Mouse (Mus musculus) T-helper 2 cell (primary cell): ENCODE results near the gene Rpl38.

ENCODE experiments used
- in situ Hi-C: fragments of 300-600 bp; cut with MboI, MseI; formaldehyde crosslinking; loops from one replicate; pipeline ENCODE4 v1.15.1; 2025; ENCODE audit warnings: high pct_unique_total_duplicates

Gene Rpl38

DNA sequence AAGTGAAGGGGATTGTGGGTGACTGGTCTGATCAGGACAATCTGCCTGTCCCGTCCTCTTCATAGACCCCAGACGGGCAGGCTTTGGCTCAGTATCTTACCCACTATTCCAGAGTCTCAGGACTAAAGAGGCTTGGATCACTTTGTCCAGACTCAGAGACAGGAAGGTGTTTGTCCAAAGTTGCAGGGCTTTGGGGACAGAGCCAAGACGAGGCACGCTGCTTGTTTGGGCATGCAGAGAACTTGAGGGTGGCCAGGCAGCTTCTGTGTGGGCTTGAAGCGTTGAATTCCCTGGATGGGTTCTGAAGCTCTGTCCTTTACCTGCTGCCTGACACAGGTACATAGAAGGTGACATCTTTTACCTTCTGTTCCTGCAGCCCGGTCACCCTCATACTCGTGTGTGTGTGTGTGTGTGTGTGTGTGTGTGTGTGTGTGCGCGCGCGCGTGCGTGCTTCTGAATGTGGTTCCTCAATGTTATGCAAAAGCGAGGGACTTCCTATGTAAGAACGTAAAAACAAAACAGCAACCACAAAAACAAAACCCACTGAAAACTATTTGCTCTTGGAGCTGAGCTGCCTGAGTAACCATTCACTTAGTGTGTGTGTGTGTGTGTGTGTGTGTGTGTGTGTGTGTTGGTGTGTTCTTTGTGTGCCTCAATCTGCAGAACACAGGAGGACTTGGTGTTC lies 34.1 kb downstream of the Rpl38 start:
- in situ Hi-C loops, result no loop called here

DNA sequence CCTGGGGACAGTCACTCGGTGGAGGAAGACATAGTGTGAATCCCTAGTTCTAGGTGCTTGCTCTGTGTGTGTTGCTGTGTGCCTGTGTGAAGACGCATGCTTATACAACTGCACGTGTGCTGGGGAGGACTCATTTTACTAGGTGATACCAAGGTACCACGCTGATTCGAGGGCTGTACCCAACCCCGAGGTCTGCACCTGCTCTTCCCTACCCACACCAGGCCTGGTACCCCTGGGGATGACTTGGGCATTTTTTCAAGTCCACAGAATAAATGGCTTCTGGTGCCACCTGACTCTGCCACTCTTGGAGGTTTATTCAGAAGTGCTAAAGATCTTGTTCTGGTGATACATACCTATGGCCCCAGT lies 34.7 kb downstream of the Rpl38 start:
- in situ Hi-C loops, result no loop called here

DNA sequence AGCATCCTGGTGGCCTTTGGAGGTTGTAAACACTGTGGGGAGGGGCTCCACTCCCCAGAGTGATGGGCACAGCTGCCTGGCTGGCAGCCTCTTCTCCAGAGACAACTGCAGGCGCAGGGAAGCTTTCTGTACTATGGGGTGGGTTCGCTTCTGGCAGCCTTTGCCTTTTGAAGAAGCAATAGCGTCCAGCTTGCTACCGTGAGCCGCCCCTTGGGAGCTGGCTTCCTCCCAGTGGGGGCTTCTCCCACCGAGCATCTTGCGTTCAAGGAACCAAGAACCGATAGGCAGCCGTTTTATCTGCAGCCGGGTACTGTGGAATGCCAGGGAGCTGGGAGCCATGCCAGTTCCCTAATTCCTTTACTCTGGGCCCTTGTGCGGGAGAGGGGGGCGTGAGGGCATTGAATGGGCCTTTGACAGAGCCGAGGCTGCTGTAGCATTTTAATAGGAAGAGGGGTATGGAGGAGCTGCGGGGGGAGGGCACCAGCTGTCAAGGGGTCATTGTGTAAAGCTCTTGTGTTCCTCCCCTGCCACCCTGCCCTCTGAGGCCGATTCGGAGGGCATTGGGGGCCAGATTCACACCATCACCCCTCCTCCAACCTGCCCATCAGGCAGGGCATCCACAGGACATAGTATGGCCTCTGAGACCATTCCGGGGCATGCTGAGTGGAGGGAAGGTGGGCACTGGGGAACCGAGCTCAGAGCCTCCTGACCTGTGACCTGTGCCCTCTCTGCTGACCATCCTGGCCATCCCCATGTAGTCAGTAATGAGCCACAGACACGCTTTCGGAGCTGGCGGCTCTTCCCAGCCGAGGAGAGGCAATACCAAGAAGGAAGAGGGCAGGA lies 36.0 kb downstream of the Rpl38 start:
- in situ Hi-C loops, result no loop called here

DNA sequence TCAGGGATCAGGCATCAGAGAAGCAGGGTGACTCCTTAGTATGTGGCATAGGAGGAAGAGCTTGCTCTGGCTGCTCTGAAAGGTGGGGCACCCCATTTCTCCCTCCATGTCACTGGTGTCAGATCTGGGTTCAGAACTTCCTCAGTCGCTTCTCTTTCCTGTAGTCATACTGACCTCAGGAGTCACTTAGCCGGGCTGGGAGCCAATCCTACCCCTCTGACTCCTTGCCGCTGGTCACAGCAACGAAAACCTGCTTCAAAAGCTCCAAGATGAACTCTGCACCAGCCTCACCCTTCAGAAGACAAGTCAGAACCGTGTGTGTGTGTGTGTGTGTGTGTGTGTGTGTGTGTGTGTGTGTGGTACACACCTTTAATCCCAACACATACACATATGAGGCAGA lies 38.0 kb downstream of the Rpl38 start:
- in situ Hi-C loops, result no loop called here

DNA sequence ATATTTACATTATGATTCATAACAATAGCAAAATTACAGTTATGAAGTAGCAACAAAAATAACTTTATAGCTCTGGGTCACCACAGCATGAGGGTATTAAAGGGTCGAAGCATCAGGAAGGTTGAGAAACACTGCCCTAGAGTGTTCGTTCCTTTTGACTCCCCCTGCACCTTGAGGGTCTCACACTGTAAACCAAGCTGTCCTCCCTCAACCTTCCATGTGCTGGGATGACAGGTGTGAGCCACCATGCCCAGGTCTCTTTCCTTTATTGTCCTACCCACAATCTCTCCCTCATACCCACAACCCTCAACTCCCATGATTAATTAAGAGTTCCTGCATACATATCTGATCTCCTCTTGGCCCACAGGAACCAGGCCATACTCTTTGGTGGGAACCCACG lies 43.1 kb downstream of the Rpl38 start:
- in situ Hi-C loops, result no loop called here

DNA sequence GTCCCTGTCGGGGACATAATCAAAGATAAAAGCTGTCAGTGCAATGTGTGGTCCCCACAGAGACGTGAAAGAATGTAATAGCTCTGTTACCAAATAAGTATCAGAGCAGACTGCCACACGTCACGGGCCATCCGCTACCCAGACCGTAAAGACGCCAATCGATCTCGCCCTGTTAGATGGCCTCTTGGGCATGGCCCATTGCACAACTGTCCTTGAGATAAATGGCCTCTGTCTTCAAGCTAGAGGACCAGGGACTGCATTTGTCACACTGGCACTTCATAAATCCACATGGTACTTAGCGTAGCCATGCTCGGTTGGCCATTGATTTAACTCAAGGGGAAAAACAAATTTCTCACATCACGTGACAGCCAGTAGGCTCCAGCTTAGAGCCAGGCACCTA lies 43.5 kb downstream of the Rpl38 start:
- in situ Hi-C loops, result no loop called here

DNA sequence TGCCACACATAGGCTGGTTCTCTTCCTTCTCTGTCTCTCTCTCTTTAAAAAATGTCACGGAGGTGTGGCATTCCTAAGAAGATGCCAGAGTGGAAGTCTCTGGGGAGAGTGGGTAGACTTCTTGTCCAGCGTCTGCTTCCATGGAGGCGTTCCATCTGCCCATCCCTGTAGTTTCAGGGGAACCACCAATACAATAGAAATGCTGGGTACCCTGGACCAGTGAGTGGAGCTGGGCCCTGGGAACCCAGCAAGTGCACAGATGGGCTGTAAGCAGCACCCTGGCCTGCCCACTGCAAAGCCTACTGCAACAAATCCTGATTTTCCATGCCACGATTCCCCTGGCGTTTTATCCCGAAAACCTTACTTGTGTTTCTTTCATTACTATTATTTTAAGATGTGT lies 46.2 kb downstream of the Rpl38 start:
- in situ Hi-C loops, result no loop called here

DNA sequence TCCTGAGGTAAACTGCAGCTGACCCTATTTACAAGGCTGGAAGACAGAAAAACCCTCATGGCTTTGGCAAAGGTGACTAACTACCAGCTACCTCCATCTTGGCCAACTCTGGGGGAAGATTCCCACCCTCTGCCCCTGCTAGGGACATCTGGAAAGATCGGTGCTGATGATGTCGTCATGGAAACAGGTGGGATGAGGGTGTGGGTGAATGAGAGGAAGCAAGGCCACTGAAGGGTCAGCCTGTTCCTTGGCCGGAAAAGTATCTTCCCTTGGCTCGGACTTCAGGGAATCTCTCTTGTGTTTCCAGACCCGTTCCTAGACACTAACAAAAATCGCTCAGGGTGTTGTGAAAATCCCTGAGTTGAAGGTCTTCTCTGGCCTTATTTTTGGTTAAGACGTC lies 47.2 kb downstream of the Rpl38 start:
- in situ Hi-C loops, result no loop called here

DNA sequence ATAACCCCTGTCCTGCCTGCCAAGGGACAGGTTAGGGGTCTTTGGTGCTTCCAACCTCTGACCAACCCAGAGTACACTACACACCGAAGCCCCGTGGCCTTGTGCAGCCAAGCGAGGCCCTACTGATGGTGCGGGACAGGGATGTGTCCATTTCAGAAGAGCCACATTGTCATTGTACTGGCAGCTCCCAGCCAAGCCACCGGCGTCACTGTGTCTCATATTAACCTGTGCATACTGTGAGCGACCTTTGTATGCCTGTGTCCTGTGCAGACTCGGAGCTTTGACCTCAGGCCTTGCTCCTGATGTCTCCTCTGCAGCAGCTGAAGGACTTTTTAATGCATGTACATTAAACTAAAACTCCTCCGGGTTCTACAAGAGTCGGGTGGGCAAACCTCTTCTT lies 52.2 kb downstream of the Rpl38 start:
- in situ Hi-C loops, result no loop called here
